Mouse (Mus musculus): ENCODE results near the gene Nfib.
"Not testable (repeated sequence)": the region's sequence is repeated elsewhere in the genome, so short reads cannot be mapped to it uniquely, and the experiment has no call there.

Gene Nfib

DNA sequence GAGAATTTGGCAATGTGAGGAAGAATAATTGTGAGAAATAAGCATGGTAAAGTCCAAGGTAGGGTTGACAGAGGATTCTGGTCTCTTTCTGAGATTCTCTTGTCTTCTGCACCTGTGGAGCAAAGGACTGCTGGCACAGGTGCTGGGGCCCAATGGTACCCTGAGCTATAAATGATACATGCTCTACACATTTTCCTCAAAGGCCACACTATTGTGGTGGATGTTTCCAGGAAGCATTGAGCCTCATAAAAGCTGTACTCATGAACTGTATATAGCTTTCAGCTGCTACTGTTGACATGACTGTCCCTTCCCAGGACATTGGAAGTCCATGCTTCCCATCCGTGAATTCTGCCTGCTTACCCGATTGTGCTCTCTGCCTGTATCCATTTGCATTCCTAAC lies 418.1 kb downstream of the Nfib start:
- ATAC-seq (ENCODE audit: insufficient number of reproducible peaks, low FRiP score, low TSS enrichment): no peak

- ATAC-seq (ENCODE audit: insufficient number of reproducible peaks, low FRiP score, low TSS enrichment): no peak
Observed at GRCm38 (mm10) chr4:82286931-82287330, 418.6 kb downstream of the Nfib start.

DNA sequence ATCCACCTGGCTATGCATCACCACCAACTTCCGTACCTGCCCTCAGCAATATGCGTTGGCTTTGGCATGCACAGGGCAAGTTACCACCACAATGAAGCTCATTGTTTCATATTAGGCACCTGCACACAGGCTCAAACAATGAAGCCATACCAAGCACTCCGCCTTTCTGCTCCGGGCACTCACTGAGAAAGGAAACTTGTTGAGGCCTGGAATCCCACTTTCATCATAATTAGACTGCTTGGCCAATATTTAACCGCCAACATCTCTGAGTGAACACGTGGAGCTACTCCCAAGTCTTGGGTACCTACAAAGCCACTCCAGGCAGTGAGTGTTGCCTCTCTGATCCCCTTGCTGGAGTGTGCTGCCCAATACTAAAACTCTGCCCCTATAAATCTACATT lies 422.0 kb downstream of the Nfib start:
- no peak for ATAC-seq (ENCODE audit: insufficient number of reproducible peaks, low FRiP score, low TSS enrichment)

DNA sequence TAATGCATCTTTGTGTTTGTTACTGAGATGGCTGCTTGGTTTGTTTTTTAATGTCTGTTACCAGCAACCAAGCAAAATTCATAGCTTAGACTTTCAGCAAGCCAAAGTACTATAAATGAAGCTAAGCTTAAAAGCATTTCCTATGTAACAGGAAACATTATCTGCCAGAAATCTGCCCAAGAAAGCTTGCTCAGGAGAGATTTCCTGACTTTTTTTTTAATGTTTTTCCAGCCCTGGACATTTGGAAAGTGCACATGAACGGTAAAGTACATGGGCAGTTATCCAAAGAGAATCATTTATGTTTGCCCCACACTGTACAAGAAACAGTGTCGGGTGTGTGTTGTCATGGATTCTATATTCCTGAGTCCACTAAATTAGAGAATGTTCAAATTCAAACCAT lies 429.6 kb downstream of the Nfib start:
- no peak for ATAC-seq (ENCODE audit: insufficient number of reproducible peaks, low FRiP score, low TSS enrichment)

GRCm38 (mm10) chr4:82273049-82273754 lies 432.3 kb downstream of the Nfib start:
- ATAC-seq (ENCODE audit: insufficient number of reproducible peaks, low FRiP score, low TSS enrichment): no peak

- no peak for ATAC-seq (ENCODE audit: insufficient number of reproducible peaks, low FRiP score, low TSS enrichment)
Observed at GRCm38 (mm10) chr4:82272099-82272498, 433.5 kb downstream of the Nfib start.

DNA sequence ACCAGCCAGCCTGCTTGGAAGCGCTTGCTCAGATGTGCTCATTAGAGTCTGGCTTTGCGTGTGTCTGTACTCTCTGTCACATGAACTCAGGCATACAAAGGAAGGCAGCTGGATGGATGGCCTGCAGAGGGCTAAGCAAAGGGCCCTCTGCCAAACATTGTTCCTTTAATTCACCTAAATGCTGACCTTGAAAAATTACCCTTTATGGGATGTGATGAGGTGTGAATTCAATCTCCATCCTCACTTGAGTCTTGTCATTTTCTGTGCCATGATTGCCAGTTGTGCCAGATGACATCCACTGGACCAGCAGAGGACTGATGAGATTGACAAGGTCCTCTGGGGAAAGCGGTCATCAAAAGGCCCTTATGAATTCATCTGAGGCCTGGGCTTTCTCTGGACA lies 434.0 kb downstream of the Nfib start:
- ATAC-seq (ENCODE audit: insufficient number of reproducible peaks, low FRiP score, low TSS enrichment): no peak

GRCm38 (mm10) chr4:82267832-82268778 lies 437.4 kb downstream of the Nfib start:
- no peak for ATAC-seq (ENCODE audit: insufficient number of reproducible peaks, low FRiP score, low TSS enrichment)

DNA sequence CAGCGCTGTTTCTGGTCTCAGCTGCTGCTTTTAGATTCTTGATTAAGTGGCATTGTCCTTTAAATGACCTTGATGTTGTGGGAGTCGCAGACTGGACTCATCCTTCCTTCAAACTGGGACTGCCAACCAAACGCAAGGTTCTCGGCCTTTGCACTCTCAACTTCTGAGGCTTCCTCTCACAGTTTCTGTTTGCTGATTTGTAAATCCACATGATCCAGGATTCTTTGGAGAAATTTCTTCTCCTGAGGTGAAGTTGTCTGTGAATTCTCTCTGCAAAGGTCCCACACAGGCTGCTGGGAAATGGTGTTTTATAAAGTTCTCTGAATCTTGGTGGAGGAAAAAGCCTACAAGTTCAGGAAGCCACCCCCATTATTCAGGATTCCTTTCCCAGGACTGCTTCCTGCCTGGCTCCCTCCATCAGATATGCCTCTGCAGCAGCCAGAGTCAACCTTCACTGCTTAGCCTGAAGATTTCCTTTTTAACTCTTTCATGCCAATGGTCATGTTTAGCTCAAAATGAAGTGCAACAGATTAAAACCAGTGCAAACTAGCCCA lies 439.4 kb downstream of the Nfib start:
- no peak for ATAC-seq (ENCODE audit: insufficient number of reproducible peaks, low FRiP score, low TSS enrichment)

- not testable (repeated sequence) for ATAC-seq (ENCODE audit: insufficient number of reproducible peaks, low FRiP score, low TSS enrichment)
Observed at GRCm38 (mm10) chr4:82258545-82258944, 447.0 kb downstream of the Nfib start.

DNA sequence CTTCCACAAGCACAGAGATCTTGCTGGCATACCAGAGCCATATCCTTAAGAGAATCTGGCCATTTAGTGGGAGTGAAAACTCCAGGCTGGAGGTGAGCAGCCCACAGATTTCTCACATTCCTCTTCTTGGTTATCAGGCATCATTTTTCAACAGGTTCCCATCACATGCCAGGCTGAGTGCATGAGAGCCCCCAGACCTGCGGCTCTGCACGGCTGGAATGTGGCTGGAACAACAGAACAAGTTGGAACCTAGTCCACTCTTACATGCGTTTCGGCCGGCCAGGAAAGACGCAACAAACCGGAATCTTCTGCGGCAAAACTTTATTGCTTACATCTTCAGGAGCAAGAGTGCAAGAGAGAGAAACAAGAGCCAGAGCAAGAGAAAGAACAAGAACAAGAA lies 453.5 kb downstream of the Nfib start:
- no peak for ATAC-seq (ENCODE audit: insufficient number of reproducible peaks, low FRiP score, low TSS enrichment)

GRCm38 (mm10) chr4:82250355-82250659 lies 455.2 kb downstream of the Nfib start:
- no peak for ATAC-seq (ENCODE audit: insufficient number of reproducible peaks, low FRiP score, low TSS enrichment)

GRCm38 (mm10) chr4:82249518-82250354 lies 455.8 kb downstream of the Nfib start:
- ATAC-seq (ENCODE audit: insufficient number of reproducible peaks, low FRiP score, low TSS enrichment): no peak

GRCm38 (mm10) chr4:82248961-82249360 lies 456.6 kb downstream of the Nfib start:
- no peak for ATAC-seq (ENCODE audit: insufficient number of reproducible peaks, low FRiP score, low TSS enrichment)

- ATAC-seq (ENCODE audit: insufficient number of reproducible peaks, low FRiP score, low TSS enrichment): no peak
Observed at GRCm38 (mm10) chr4:82248031-82248430, 457.5 kb downstream of the Nfib start.

DNA sequence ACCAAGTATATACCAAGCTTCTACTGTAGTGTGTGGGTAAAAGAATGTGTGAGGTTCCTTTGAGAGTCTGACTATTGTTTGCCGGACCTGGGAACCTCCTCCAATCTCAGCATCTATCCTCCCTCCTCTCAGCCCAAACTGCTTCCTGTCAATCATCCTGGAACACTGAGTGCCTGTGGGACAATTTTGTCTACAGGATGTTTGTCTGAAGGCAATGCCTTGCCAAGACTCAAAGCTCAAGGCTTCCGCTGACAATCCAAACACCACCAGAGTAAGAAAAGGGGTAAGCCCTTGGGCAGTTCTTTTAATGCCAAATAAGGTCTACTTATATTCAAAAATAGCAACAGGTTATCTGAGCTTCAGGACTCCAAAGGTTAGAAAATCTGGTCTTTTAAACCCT lies 459.3 kb downstream of the Nfib start:
- ATAC-seq (ENCODE audit: insufficient number of reproducible peaks, low FRiP score, low TSS enrichment): no peak

Measured in cerebellum, adult (tissue).